Mouse (Mus musculus): ENCODE measurements around the gene Lpp. TPM values are rescaled to one million over a fixed set of nuclear protein-coding genes. Genes with fewer than 3 reads are reported as not detected.
"Not testable (repeated sequence)": the region's sequence is repeated elsewhere in the genome, so short reads cannot be mapped to it uniquely, and the experiment has no call there.

The Lpp gene
- total RNA-seq, 2 experiments from 2014 or later, result 17.7 to 18.0 TPM

DNA sequence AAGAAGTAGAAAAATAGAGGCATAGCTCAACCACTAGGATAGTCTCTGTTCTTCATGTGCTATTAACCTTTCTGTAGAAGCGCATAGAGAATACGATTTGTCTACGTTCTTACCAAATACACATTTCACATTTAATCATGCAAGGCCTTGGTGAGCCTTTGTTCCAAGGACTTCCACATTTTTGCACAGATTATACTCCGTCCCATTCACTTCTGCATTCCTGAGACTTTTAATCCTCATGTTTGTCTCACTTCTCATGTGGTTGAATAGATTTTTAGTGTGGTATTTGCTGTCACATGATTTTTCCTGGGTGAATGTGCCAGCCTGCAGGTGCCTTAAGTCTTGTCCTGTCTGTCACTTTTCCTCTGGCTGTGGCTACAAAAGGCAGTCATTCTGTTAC, 586.1 kb downstream of the Lpp start:
- DNase-seq, result no peak
- intact Hi-C loops (cut with DNase I), result no loop called here
- Histone ChIP-seq H3K27ac (no peak overlapping the region), H3K4me3 (no peak overlapping the region)
- no peak for TF ChIP-seq CTCF (IDR thresholded peaks at IDR 0.05)

DNA sequence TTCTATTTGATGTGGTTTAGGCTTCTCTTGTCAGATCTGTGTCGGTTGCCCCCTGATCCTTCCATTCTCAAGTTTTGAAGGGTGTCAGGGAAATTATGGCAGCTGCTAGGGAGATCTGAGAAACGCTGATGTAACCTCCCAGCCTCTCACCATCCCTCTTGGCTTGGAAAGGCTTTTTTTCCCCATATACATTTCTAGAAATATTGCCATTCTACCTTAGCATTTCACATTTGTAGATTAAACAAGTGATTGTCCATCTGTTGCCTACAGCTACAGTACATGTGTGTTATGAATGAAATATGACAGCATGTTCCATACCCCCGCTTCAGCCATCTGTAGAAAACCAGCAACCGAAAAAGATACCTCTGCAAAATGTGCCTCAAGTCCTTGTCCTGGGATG, 589.5 kb downstream of the Lpp start:
- no peak for DNase-seq
- H3K27ac ChIP-seq, result no peak overlapping the region
- no peak overlapping the region for H3K4me3 ChIP-seq
- TF ChIP-seq CTCF (IDR thresholded peaks at IDR 0.05), result no peak
- intact Hi-C loops (cut with DNase I), result no loop called here

DNA sequence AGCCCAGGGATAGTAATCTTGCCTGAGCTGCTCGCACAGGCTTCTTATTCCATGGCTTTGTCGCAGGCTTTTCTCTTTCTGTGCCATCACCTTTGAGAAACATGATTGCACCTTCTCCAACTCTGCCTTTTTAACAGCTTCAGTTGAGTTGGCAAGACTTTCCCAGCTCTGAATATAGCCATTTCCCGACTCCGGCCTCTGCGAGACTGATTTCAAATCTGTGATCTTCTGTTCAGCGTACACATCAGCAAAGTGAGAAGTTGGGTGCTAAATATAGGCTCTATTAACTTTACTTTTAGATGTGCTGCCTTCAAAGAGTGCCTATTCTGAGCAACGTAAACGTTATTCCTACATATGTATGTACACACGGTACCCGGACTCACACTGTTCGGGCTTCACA, 597.0 kb downstream of the Lpp start:
- no peak for DNase-seq
- TF ChIP-seq CTCF (IDR thresholded peaks at IDR 0.05), result no peak
- Histone ChIP-seq H3K27ac (peak overlapping the region; percentile 17), H3K4me3 (no peak overlapping the region)
- intact Hi-C loops (cut with DNase I), result loop anchor here (5.0 kb wide), 2 partner anchors 52 to 67 kb away; no protein-coding TSS in a partner anchor

DNA sequence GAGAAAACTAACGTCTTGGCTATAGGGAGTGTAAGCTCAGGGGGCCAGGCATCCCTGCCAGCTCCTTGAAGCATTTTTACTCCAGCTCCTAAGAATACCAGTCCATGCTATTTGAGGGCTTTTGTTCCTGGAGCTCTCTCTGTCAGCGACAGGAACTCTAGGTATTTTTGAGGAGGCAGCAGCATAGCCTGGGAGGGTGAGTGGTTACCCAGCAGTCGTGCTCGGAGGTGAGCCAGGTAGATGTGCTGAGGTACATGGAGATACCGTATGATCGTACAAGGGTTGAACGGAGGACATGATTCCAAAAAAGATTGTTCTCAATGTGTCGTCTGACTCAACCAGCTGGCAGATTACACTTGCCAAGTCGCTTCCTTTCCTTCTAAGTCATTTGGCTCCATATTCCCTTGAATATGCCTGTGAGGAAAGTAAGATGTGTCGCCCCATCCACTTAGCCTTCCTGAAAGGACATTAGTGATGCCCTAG, 597.8 kb downstream of the Lpp start:
- TF ChIP-seq CTCF (IDR thresholded peaks at IDR 0.05), result no peak
- peak overlapping the region; percentile 17 for H3K27ac ChIP-seq
- H3K4me3 ChIP-seq, result no peak overlapping the region
- intact Hi-C loops (cut with DNase I), result loop anchor here (5.0 kb wide), 2 partner anchors 51 to 66 kb away; no protein-coding TSS in a partner anchor
- peak; percentile 27 for DNase-seq

DNA sequence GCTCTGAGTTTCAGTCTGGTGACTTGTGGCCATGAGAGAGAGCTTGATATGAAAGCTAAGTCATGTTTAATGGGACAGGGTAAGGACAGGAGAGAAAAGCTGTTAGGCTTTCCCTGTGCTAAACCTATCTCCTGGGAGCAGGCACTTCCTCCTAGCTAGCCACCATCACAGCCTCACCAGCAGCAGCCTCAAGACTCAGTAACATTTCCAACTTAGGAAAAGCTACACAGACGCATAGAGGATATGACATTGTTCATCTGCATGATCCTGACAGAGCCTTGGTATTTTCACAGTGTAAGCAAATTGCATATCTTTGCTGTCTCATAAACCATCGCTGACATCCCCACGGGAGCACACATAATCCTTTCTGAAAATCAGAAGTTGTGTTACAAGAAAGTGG, 598.7 kb downstream of the Lpp start:
- no peak for TF ChIP-seq CTCF (IDR thresholded peaks at IDR 0.05)
- DNase-seq, result no peak
- no peak overlapping the region for H3K4me3 ChIP-seq
- H3K27ac ChIP-seq, result no peak overlapping the region
- intact Hi-C loops (cut with DNase I), result loop anchor here (5.0 kb wide), 2 partner anchors 50 to 65 kb away; no protein-coding TSS in a partner anchor

DNA sequence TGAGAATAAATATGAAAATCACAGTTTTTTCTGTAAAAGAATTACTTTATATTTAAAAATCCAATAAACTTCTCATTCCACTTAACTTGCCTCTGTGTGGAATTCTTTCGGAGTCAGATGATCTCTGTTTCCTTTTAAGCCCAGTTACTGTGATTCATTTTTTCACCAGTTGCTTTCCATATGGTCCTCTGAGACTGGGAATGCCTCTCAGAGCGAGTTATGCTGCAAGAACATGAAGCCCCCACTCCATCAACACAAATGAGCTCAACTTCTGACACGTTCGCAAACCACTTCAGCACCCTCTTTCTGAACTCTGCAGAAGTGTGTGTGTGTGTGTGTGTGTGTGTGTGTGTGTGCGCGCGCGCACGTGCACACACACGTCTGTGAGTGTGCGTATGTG, 599.2 kb downstream of the Lpp start:
- Histone ChIP-seq H3K4me3 (no peak overlapping the region), H3K27ac (no peak overlapping the region)
- intact Hi-C loops (cut with DNase I), result loop anchor here (5.0 kb wide), 2 partner anchors 50 to 65 kb away; no protein-coding TSS in a partner anchor
- DNase-seq, result no peak
- TF ChIP-seq CTCF (IDR thresholded peaks at IDR 0.05), result no peak

DNA sequence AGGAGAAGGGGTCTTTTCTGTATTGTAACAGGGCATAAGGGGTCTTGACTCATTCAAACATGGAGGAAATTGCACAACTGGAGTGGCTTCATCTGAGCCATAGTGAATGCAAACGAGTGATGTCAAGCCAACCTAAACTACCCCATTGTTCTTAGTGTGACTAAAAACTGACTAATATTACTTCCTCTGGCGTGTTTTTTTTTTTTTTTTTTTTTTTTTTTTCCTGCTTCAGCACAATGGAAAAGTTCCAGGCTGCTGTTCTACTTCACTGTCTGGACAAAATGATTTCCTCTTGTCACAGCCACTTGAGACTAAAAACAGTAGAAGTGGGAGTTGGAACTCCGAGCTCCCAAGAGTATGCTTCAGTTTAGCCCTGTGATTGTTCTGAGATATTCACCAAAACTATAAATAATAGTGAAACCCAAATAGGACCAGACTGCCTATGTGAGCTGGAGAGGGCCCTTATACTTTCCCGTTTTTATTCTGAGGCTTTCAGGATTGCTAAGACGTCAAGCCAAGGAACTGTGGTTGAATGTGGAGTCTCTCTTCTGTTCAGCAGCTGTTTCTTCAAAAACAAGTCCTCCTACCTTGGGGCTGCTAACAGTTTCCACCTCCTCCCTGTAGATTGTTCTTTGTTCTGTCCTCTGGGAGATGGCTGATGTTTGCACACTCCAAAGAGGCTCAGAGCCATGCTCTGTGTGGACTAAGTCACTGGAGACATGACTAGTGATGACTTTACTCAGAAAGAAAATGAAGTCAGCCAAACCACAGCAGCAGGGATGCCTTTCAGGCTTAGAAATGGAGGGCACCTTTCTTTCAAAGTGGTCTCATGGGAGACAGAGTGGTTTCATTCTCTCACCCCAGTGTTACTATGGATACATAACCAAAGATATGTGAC, 617.9 kb downstream of the Lpp start:
- no peak for DNase-seq
- intact Hi-C loops (cut with DNase I), result no loop called here

DNA sequence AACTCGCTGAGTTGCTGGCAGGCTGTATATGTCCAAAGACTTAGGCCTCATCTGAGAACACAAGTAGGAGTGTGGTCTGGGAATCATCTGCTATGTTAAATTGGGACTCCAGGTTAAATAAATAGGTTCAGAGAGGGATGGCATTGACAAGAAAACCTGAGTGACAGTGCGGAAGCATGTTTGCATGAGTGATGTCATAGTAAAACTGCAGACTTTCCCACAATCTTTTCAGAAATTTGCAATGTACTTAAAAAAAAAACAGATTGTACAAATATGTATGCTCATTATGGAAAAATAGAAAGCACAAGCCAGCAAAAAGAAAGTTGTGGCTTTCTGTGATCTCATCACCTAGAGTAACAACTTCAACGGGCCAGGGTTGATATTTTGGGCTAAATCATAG, 619.6 kb downstream of the Lpp start:
- no peak overlapping the region for H3K27ac ChIP-seq
- no peak overlapping the region for H3K4me3 ChIP-seq
- intact Hi-C loops (cut with DNase I), result no loop called here
- TF ChIP-seq CTCF (IDR thresholded peaks at IDR 0.05), result no peak
- no peak for DNase-seq

More for the DNA sequence above, 617.9 kb downstream of the Lpp start:
- no peak overlapping the region for H3K4me3 ChIP-seq
- no peak for TF ChIP-seq CTCF (IDR thresholded peaks at IDR 0.05)
- peak overlapping the region; percentile 24; the same call in 1 of the 2 replicates for H3K27ac ChIP-seq

DNA sequence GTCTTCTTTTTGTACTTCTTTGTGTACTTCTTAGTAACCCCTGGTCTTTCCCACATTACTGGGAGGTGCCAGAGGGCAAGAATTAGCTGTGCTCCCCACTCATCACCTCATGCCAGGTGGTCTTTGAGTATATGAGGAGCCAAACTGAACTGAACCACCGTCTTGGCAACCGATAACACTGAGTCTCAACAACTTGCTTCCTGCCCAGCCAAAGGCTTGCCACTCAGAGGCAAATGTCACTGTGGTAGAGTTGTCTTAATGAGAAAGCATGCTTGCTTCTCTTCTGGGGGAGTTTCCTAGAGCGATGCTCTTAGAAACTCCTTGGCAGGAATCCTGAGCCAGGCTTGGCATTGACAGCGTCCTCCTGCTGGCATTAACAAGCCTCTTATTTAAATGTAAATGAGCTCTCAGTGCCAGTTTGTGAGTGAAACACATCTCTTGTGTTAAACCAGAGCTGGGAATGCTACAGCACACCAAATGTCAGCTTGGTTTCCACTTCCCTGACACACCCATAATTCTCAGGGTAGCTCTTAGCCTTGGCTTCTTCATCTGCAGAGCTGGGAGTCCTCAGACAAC, 623.0 kb downstream of the Lpp start:
- TF ChIP-seq CTCF (IDR thresholded peaks at IDR 0.05), result no peak
- no peak overlapping the region for H3K4me3 ChIP-seq
- intact Hi-C loops (cut with DNase I), result no loop called here
- H3K27ac ChIP-seq, result no peak overlapping the region
- DNase-seq, result no peak

DNA sequence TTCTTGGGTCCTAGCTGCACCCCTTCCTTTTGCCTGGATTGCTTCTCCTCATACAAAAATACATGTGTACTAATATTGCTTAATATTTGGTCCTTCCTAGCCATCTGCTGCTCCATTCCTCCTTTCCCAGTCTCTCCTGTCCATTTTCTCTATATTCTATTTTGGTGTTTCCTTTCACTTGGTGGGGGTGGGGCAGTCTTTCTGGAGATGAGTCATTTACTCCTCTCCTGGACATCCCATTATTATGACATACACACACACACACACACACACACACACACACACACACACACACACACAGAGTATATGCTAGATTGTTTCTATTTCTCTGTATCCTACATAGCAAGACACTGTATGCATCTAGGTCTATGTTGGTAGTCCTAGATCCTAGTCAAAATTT, 623.7 kb downstream of the Lpp start:
- TF ChIP-seq CTCF (IDR thresholded peaks at IDR 0.05), result no peak
- H3K4me3 ChIP-seq, result no peak overlapping the region
- no peak for DNase-seq
- H3K27ac ChIP-seq, result no peak overlapping the region
- intact Hi-C loops (cut with DNase I), result no loop called here

DNA sequence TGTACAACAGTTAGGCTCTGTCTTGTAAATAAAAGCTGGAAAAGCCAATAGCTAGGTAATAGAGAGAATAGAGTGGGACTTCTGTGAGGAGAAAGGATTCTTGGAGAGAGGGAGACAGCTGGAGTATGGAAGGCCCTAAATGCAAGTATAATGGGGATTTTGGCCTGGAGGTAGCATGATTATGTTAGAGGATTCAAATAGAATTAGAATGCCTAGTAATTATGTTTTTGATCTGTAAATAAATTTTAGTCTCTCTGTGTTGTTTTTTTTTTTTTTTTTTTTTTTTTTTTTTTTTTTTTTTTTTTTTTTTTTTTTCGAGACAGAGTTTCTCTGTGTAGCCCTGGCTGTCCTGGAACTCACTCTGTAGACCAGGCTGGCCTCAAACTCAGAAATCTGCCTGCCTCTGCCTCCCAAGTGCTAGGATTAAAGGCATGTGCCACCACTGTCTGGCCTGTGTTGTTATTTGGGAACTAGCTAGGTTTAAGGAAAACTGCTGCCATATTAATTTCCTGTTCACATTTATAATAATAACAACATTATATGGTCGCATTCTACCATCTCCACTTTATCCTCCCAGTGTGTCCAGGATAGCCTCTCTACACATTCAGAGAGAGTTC, 628.5 kb downstream of the Lpp start:
- DNase-seq; H3K4me3 ChIP-seq; intact Hi-C loops (cut with DNase I); H3K27ac ChIP-seq: not testable (repeated sequence)

DNA sequence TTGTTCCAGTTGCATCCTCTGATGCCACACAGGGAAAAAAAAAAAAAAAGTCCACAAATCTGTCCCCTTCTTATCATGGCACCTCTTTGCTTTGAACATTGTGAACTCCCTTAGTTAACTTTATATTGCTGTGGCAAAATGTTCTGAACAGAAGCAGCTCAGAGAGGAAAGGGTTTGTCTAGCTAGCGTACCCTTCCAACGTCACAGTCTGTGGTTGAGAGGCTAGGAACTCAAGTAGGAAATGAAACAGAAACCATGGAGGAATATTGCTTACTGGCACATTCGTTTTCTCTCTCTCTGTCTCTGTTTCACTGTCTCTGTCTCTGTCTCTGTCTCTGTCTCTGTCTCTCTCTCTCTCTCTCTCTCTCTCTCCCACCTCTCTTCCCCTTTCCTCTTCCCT, 631.3 kb downstream of the Lpp start:
- DNase-seq, result no peak
- intact Hi-C loops (cut with DNase I), result no loop called here
- Histone ChIP-seq H3K27ac (no peak overlapping the region), H3K4me3 (no peak overlapping the region)
- no peak for TF ChIP-seq CTCF (IDR thresholded peaks at IDR 0.05)

DNA sequence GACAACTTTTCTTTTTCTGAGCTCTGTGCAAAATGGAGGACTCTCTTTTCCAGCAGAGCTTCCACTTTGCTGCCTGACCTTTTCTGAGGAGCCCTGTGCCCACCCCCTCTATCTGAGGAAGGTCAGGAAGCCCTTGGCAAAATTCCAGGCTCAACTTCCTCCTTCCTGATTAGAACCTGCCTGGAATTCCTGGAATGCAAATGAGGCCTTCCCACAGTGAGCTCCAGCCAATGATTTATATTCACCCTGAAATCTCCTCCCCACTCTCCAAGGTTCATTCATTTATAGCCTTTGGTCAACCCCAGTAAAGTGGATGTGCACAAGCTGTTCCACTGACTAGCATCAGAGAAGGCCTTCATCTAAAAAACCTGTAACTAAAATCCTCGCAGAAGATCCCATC, 632.9 kb downstream of the Lpp start:
- no peak for DNase-seq
- Histone ChIP-seq H3K4me3 (no peak overlapping the region), H3K27ac (no peak overlapping the region)
- TF ChIP-seq CTCF (IDR thresholded peaks at IDR 0.05), result no peak
- intact Hi-C loops (cut with DNase I), result no loop called here
